Mouse (Mus musculus) liver, adult 2 months (tissue): ENCODE results near the gene Srgap1.

Experiments
- CTCF ChIP-seq: fragments of 200-500 bp; IDR thresholded peaks from 2 replicates; pipeline ENCODE4 v1.5.1; 2011; ENCODE audit warnings: low read depth, low read length, control low read depth
- POLR2A ChIP-seq: fragments of 200-500 bp; IDR thresholded peaks from 2 replicates; pipeline ENCODE4 v1.6.1; 2011; ENCODE audit warnings: low read length, control low read depth; ENCODE audit not compliant: insufficient read depth; ENCODE audit errors: extremely low read depth

DNA sequence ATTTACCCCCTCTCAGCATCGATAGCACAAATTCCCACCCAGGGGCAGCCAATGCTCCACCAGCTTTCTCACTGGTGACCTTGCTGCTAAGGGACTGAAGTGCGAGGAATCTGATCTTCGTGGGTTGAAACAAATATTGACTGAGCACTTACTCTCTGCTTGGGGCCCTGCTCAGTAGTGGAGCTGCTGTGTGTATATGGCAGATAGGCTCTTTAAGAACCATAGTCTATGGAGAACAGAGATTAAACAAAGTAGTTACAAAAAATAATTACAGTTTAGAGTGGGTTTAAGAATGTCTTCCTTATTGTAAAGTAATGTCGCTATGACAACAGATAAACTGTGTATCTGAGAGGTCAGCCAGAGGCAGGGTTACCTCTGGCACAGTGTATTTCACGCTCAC is 16.7 kb downstream of the Srgap1 start:
- TF ChIP-seq POLR2A (no peak), CTCF (no peak)
